Mouse (Mus musculus) ES-CJ7 (cell line): ENCODE data around the gene Klf13.

Source experiments
- DNase-seq: peaks from one replicate; pipeline ENCODE4 v3.0.0; 2011; ENCODE audit warnings: low read depth, low spot score

Gene Klf13

DNA sequence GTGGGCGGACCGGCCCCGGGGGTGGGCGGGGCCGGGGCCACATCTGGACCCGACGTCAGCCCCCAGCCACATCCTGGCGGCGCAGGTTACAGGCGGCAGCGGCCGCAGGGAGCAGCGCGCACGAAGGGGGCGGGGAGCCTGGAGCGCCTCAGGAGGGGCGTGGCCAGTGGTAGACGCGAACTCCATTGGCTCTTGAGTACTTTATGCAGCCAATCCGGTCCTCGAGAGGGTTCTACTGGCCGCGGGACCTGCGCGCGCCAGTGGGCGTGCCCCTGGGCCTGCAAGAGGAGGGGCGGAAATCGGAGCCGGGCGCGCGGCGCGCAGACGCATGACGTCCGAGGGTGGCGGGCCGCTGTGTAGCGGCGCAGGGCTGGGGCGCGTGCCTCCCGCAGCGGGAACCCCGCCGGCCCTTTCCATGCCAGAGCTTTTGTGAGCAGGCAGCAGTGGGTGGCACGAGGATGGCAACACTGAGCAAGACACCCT is at the start of gene Klf13:
TSS of gene Klf13 (minus strand) at position 2 of the 483 bp plus-strand sequence.
- DNase-seq, result peak; percentile 100

DNA sequence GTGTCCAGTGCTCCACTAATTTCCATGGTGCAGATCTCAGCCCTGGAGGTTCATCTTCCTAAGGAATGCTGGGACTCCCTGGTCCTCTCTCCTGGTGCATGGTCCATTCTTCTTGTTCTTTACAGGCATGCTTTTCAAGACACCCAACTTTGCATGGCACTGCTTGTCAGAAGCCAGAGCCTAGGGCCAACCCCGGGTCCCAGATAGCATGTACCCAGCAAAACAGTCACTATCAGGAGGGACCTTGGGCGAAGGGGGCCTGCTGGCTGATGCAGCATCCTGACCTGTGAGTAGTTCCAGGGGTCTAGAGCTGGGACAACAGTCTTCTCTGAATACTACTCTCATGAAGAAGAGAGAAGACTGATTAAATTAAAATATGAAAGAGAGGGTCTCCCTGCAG is 49.7 kb upstream of the Klf13 start:
- DNase-seq, result no peak

DNA sequence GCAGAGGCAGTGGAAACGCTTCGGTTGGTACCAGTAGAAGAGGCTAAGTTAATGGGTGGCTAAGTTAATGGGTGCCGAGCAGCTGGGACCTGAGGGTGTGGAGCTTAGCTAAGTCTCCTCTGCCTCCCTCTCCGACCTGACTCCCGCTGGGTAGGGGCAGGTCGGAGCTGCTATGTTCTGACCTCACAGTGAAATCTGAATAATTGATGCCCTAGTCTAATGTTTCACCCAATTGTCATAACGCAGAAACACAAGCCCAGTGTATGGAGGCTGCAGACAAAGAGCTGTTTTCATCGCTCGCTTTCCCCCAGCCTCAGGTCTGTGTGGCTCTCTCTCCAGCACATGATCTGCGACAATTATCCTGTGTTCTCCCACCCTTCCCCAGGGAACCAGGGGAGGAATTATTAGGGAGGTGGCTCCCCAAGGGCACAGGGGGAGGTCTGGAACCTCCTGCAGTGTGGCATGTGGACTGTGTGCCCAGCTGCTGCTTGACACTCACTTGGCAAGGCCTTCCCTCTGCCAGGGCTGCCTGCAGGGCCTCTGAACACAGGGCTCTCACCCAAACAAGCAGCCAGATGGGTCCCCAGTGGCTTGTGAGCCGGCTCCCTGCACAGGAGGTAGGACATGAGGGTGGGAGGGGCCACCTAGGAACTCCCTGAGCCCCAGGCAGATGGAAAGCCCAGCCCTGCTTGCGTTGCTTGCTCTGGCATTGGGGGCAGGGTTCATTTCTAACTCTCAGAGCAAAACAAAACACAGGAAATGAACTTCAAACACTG is 47.9 kb upstream of the Klf13 start:
- DNase-seq, result peak; percentile 15

DNA sequence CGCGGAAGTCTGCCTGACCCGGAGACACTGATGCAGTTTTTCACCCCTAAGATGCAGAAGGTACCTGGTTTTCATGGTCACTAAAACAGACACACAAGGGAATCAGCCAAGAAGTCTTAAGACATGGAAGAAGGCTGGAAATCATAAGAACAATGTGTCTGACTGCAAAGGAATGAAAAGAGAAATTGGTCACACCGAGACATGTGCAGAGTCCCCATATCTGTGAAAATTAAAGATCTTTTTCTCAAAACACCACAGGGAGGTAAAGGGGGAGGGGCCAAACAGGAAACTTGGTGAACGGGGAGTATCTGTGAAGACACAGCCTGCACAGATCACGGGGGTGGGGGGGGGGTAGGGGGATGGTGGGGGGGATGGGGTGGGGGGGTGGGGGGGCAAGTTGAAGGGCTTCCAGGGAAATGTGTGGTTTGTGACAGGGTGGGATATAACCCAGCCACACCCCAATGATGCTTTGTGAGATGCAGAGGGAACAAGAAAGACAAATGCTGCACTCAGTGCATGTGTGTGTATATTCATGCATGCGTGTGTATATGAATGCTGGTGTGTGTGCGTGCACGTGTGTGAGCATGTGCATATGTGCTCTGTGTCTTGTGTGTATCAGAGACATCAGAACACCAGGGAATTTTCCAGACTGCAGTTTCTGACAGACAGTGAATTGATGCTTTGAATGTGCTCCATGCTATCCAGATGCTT is 47.1 kb upstream of the Klf13 start:
- no peak for DNase-seq

DNA sequence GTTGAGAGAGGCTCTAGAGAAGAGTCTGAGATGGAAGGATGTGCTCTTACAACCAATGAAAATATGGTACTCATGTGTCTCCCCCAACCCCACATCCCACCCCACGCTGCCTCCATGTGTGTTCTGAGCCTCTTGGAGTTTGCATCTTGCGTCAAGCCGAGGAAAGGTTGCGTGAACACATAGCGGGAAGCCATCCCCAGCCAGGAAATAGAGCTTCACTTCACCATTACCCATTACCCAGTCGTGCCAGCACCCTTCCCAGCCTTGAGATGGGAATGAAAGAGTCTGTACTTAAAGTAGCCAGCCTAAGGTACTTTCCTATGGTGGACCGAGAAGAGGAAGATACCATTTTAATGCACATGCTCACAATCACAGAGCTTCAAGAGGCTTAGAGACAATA is 46.6 kb upstream of the Klf13 start:
- no peak for DNase-seq

DNA sequence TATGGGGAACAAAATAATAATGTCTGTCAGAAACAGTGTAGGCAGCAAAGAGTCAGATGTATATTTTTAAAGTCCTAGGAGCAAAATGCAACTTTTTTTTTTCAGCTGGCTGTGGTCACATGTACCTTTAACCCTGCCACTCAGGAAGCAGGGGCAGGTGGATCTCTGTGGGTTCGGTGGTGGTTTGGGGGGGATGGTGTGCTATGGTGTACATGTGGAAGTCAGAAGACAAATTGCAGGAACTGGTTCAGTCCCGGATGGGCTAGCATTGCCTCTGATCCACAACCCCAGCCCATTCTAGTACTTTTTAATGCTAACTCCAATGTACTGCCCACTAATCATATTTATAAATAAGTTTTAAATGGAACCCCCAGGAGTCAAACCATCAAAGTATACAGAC is 45.6 kb upstream of the Klf13 start:
- no peak for DNase-seq

DNA sequence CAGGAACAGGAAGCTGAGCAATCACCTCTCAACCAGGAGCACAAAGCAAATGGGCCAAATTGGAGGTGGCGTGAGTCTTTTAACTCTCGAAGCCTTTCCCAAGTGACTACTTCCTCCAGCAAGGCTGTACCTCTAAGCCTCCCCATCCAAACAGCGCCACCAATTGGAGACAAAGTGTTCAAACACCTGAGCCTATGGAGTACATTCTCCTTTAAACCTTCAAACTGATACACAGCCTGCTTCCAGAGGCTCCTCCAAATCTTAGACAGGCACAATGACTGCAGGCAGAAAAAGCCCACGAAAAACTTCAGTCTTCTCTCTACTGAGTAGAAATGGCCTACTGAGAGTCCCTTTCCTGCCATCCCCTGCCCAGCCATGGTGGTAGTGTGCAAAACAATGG is 38.9 kb upstream of the Klf13 start:
- peak; percentile 32 for DNase-seq

DNA sequence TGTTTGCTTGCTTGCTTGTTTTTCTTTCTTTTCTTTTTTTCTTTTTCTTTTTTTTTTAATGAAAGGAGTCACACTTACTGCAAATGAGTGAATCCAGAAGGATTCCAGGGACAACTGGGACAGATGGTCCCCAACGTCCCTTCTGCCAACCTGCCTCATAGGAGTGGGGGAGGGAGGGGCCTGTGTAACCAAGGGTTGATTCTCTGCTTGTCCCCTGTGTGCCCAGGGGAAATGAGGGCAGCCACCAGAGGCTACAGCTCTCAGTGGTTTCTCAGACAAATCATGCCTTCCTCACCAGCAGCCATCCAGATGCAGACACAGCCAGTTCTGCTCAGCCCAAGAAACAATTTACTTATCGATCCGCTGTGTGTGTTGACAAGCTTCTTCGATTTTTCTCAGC is 32.3 kb upstream of the Klf13 start:
- DNase-seq, result no peak

DNA sequence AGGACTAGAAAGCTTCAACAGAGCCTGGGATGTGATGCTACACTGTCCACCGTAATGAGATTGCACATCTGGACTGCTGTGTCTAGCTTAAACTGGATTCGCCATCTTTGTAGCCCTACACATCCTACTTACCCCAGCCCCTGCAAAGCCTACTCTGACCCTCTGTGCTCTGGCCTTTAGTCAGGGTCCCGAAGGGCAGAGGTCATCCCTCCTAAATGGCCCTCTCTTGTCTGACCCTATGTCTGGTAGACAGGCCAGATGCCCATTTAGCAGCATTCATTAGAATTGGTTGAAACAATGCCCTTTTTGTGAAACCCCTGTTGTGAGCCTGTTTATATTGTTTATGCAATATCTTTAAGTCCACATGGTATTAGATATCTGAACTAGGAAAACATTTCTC is 31.2 kb upstream of the Klf13 start:
- no peak for DNase-seq

DNA sequence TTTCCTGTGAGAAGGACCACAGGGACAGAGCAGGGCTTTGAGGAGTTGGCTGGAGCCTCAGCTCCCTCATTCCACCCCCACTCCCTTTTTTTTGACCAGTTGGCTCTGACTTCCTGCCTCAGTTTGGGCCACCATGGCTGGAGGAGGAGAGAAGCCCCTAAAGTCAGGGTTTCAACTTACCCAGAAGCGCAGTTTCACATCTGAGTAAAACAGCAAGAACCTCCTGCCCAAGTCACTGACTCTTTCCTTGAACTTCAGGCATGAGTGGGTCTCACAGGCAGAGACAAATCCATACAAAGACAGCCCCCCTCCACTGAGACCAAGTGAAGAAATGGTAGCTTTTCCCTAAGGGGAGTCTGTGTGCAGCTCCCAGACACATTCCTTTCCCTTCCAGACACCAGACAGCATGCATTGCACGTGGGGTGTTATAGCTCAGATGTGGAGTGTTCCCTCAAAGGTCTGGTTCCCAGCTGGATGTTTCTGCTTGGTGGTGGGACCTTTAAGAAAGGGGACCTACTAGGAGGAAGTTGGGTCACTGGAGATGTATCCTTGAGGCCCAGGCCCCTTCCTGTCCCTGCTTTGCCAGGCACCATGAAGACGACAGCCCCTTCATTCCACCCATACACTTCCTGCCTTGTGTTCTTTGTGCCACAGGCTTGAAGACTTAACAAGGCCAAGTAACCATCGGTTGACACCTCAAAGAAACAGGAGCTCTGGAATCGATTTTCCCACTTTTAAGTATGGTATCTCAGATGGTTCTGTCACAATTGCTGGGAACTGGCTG is 27.1 kb upstream of the Klf13 start:
- no peak for DNase-seq

DNA sequence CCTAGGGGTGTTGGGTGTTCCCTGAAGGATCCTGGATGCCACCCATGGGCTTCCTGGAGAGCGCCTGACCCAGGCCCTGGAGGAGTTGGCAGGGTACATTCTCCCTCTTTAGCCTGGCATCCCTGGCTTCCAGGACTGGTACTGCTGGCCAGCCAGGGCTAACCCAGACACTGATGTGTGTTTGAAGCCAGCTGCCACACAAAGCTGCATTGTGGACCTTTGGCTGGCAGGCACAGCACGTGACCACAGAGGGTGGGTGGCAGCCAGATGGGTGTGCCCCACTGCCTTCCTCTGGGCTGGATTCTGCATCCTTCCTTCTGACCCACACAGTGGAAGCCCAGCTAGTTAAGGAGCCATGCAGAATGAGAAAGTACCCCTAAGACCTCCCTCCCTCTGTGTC is 26.4 kb upstream of the Klf13 start:
- DNase-seq, result no peak

DNA sequence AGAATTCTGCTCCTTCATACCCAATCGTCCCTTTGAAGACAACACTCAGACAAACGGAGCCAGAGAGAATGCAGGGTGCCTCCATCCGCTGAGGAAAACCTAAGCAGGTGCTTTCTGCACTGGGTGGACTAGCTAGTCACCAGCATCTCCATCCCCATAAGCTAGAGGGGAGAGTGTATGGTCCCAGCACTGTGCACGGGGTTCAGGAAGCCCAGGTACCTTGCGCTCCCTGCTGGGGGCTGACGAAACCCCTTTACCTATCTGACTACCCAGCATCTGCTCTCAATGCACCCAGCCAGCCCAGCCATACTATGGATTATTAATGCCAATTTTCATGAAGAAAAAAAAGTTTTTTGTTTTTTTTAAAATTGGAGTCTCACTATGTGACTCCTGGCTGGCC is 25.4 kb upstream of the Klf13 start:
- no peak for DNase-seq

DNA sequence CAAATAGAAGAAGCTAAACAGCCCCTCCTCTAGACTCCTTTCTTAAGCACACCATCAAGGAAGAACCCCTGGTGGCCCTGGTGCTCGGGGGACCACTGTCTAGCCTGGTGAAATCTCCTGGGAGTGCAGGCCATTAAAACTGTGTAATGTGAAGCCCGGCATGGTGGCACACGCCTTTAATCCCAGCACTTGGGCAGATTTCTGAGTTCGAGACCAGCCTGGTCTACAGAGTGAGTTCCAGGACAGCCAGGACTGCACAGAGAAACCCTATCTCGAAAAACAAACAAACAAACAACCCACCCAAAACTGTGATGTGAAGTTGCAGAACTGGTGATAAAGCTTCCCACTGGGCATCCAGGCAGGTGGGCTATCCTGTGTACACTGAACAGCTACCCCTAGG is 24.9 kb upstream of the Klf13 start:
- no peak for DNase-seq

DNA sequence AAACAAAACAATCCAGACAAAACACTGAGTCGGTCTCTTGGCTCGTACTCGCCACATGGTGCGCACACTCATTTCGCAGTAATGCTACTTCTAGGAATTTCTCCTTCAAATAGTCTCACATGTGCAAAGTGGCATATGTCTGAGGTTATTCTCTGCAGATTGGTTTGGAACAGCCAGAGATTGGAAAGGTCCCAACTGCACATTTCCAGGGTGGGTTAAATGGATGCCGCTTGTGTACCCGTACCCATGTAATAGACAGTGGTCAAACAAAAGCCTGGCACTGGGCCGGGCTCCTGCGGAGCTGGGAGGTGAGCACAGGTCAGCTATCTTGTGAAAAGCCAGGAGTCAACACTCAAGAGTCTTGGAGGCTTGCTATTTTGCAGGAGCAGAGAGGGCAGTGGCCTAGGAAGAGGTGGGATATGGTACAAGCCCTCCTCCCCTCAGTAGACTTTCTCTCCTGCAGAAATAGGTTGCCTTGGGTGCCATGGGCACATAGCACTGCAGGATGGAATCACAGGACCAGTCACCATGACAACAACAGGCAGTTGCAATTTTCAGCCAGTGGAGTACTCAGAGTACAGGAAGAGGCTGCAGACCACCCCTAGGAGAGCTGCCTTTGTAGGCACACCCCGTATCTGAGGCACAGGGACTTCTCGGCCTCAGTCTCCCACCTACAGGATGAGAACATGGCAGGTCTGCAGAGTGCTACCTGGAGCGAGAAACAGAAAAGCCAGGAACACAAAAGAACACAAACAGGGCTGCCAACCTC is 19.3 kb upstream of the Klf13 start:
- DNase-seq, result peak; percentile 54

DNA sequence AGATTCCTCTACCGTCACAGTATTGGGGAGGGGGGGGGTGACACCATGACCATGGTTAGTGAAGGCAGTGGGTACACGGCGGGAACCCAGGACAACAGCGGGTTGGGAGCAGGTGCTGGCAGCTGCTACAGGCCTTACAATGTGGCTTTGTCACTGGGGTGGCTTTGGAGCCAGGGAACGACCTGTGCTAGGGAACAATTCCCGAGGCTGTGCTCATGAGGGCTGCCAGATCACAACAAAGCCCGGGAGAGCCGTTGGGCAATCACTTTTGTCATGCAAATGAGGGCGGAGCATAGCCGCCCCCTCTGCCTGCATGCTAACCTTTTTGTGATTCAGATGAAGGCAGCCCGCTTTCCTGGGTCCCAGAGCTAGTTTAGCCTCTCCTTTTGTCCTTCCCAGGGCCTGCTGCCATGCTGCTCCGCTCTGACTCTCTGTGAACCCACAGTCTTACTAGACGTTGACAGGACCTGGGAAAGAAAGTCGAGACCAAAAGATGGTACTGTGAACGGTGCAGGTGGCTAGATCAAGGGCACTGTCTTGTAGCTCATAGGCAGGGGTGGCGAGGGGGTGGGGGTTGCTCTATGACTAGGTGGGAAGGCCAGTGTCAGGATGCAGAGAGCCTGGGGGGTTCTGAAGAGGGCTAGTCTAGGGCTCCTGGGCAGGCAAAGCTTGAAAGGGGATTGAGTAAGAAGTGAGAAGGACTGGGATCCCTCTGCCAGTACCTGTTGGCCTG is 18.4 kb upstream of the Klf13 start:
- peak; percentile 99 for DNase-seq

DNA sequence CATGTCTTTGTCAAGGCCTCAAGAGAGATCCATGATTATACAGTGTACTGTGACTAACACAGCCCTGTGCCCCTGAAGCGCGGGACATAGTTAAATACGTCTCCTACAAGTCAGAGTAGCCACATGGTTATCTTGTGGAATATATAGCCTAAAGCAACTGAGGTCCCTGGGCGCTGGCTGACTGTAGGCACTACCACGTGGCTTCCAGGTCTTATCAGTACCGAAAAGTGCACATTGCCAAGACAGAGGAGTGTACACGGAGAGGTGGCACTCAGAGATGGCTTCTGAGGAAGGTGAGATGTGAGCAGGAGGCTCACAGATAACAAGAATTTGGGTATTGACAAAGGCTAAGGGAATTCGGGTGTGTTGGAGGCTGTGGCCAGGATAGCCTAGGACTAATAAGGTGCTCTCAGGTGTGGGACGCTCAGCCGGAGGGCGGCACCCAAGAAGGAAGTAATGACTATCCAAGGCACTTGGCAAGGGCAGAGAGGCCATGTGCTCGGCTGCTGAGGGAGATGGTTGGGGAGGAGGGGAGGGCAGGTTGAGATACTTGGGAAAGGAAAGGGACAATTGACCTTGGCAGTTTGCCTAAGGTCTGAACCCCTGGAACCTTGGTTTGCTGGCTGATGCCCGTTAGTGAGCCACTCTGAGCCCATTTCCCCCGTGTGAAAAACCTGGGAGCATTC is 17.6 kb upstream of the Klf13 start:
- peak; percentile 82 for DNase-seq

DNA sequence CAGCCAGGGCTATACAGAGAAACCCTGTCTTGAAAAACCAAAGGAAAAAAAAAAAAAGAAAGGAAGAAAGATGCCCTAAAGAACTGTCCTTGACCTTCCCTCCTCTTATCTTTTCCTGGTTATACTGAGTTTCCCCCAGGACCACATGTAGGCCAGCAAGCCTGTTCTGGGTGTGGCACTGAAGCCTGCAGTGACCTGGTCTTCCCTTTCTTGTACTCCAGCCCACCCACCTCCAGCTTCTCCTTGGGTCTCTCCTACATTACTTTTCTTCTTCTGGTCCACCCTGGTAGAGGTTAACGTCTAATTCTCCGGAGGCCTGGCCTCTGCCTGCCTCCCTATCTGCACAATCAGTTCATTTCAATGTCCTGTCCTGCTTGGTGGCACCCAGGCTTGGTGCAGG is 16.7 kb upstream of the Klf13 start:
- DNase-seq, result no peak

DNA sequence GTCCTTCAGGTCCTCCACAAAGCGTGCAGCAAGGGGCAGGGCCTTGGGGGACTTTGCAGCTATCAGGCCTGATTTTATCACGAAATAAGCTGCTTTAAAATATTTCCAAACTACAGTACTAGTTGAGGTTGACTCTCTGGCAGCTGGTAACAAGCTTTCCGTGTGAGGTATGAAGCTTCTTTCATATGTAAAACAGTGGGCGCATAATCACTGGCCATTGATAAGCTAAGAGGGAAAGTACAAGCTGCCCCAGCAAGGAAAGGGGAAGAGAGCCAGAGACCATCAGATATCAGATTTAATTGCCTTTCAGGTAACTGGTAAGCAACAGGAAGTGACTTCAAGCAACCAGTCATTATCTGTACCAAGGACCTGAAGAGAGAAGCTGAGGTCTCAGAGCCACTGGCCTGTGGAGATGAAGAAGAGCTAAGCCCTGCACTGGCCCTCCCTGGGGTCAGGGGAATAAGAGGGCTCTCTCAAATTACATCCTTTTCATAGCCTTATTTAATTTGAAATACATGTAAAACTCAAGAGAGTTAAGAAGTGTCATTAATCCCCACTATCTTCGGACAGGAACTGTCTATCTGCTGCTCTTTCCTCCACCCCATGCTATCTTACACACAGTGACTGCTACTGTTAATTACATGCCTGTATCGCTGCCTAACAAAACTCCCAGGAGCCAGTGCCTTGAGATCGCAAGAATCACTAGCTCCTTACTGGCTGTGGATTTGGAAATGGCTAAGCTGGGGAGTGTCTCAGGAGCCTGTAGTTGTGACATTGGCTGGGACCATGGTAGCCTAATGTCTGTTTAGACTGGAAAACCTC is 13.6 kb upstream of the Klf13 start:
- DNase-seq, result peak; percentile 40

DNA sequence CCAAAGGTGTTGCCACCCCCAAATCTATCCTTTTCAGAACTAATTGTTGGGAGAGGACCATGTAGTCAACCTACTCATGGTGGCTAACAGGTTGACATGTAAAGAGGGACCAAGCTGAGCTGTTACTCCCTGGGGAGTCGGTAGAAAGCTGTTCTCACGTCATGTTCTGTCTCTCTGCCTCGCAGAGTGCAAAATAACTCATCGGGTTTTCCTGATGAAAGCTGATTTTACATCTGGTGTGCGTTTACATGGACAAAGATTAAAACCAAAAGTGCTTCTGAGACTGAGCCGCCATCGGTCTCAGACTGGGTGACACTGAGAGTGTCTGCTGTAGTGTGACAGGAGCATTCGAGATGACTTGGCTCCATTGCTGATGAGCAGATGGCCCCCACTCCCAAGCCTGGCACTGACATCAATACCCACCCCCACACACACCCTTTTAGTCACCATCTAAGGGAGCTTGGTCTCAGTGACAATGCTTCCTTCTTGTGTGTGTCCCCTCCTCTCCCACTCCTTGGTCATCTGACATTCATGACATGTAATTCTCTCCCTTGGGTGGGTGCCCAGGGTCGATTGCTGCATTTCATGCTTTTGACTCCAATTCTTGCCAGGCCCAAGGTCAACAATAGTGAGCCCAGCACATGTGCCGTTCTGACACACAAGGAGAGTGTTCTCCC is 12.4 kb upstream of the Klf13 start:
- no peak for DNase-seq
